In genomic region chr4:105174778-105175177, GRCm38 (mm10) we compare ENCODE assay signal across 13 mouse cellular contexts. TPM values are rescaled to one million over a fixed set of nuclear protein-coding genes. Genes with fewer than 3 reads are reported as not detected.
A peak's percentile ranks its signal among the peaks of the same experiment; 100 is the strongest.
DNase-seq lines count a peak whose midpoint lies in the region; ATAC-seq and TF ChIP-seq lines count a peak whose summit lies in the region.
"Had no signal": no experiment of that assay in that cellular context is flagged by ENCODE, and none has a peak within 500 bp of the region (broad histone marks: within the 10 kb centered on the region; RNA-seq: fewer than 3 reads in every experiment).

No protein-coding gene starts in this region.

- ATAC-seq in forebrain, embryonic 16.5 days, result 0 out of 2 replicates have a peak, but pooled peaks have one; percentile 30
- ATAC-seq in midbrain, embryonic 14.5 days (ENCODE audit: low FRiP score, low TSS enrichment), result no peak
- ATAC-seq: intestine, postnatal 0 days had no signal

- no peak overlapping the region for H3K4me3 ChIP-seq in heart, adult 2 months
- no peak overlapping the region for H3K4me3 ChIP-seq in cortical plate, adult 2 months (ENCODE audit: insufficient read depth, low read length)
- H3K4me3 ChIP-seq in forebrain, embryonic 16.5 days (replicated peaks; ENCODE audit: low read length), result no peak overlapping the region
- H3K4me3 ChIP-seq in midbrain, embryonic 14.5 days (replicated peaks; ENCODE audit: low read depth, low read length), result no peak overlapping the region

- no peaks in the 10 kb centered on the region for H3K9me3 ChIP-seq in forebrain, embryonic 16.5 days (ENCODE audit: control insufficient read depth, low read length)
- H3K9me3 ChIP-seq in midbrain, embryonic 14.5 days (ENCODE audit: control insufficient read depth, low read length), result no peaks in the 10 kb centered on the region

- H3K79me2 ChIP-seq in heart, adult 2 months (replicated peaks; ENCODE audit: control insufficient read depth, insufficient read depth, low read length), result peaks cover 19% of the 10 kb centered on the region

- no peak overlapping the region; the same call in 1 of the 2 replicates for H3K27ac ChIP-seq in heart, adult 2 months
- peak overlapping the region; percentile 95 for H3K27ac ChIP-seq in cortical plate, adult 2 months (ENCODE audit: insufficient read depth, low read length)
- H3K27ac ChIP-seq in forebrain, embryonic 16.5 days (ENCODE audit: low read length), result peak overlapping the region; percentile 63
- H3K27ac ChIP-seq in midbrain, embryonic 14.5 days (replicated peaks; ENCODE audit: low read depth, low read length), result peak overlapping the region; percentile 53

- TF ChIP-seq EP300 in heart, adult 2 months (IDR thresholded peaks at IDR 0.05; ENCODE audit: insufficient read depth, low read depth, low read length), result no peak

- intact Hi-C loops in heart, adult 2 months (cut with DNase I), result no loop called here

- H3K27me3 ChIP-seq in heart, adult 2 months (ENCODE audit: control insufficient read depth, insufficient read depth, low read length), result no peaks in the 10 kb centered on the region
- no peaks in the 10 kb centered on the region for H3K27me3 ChIP-seq in forebrain, embryonic 16.5 days (replicated peaks; ENCODE audit: control insufficient read depth, insufficient read depth, low read length)
- H3K27me3 ChIP-seq in midbrain, embryonic 14.5 days (ENCODE audit: control insufficient read depth, insufficient read depth, low read length), result no peaks in the 10 kb centered on the region

- H3K4me2 ChIP-seq in forebrain, embryonic 16.5 days (ENCODE audit: low read length), result no peak overlapping the region
- H3K4me2 ChIP-seq in midbrain, embryonic 14.5 days (ENCODE audit: low read length), result no peak overlapping the region

- TF ChIP-seq POLR2A in heart, adult 2 months (IDR thresholded peaks at IDR 0.05; ENCODE audit: insufficient read depth, low read depth, low read length), result no peak
- TF ChIP-seq POLR2A in cortical plate, adult 2 months (IDR thresholded peaks at IDR 0.05; ENCODE audit: extremely low read depth, insufficient read depth, low read length), result no peak

- peaks cover 31% of the 10 kb centered on the region for H3K4me1 ChIP-seq in heart, adult 2 months (ENCODE audit: control insufficient read depth, insufficient read depth, low read length)
- H3K4me1 ChIP-seq in cortical plate, adult 2 months (ENCODE audit: control insufficient read depth, insufficient read depth, low read length), result peaks cover 4% of the 10 kb centered on the region; the same call in 1 of the 2 replicates
- peaks cover 53% of the 10 kb centered on the region for H3K4me1 ChIP-seq in forebrain, embryonic 16.5 days (replicated peaks; ENCODE audit: control insufficient read depth, insufficient read depth, low read length)
- peaks cover 28% of the 10 kb centered on the region for H3K4me1 ChIP-seq in midbrain, embryonic 14.5 days (ENCODE audit: control insufficient read depth, insufficient read depth, low read length)

- peaks cover 35% of the 10 kb centered on the region for H3K36me3 ChIP-seq in heart, adult 2 months (ENCODE audit: control insufficient read depth, insufficient read depth, low read length)
- H3K36me3 ChIP-seq in forebrain, embryonic 16.5 days (ENCODE audit: control insufficient read depth, insufficient read depth), result no peaks in the 10 kb centered on the region
- H3K36me3 ChIP-seq in midbrain, embryonic 14.5 days (ENCODE audit: control insufficient read depth, insufficient read depth, low read length), result no peaks in the 10 kb centered on the region

- TF ChIP-seq CTCF in heart, adult 2 months (IDR thresholded peaks at IDR 0.05), result no peak
- no peak for TF ChIP-seq CTCF in cortical plate, adult 2 months (IDR thresholded peaks at IDR 0.05; ENCODE audit: extremely low read depth, insufficient read depth, low read length)

- 88% methylated on average over 4 of the region's 4 CpGs for WGBS in heart, adult 2 months
- WGBS in forebrain, embryonic 16.5 days, result 41% methylated on average over 4 of the region's 4 CpGs
- WGBS in midbrain, embryonic 14.5 days, result 79% methylated on average over 4 of the region's 4 CpGs

- DNase-seq in heart, adult 11 months, result peak; percentile 82
- no peak for DNase-seq in heart, adult 2 months
- no peak for DNase-seq in midbrain, embryonic 14.5 days
- no peak for DNase-seq in c-Kit-positive CD71-positive TER-119-positive erythroid progenitor cells, embryonic 14.5 days (ENCODE audit: low spot score)
- no peak for DNase-seq in adrenal gland, adult 8-10 months
- DNase-seq in right cerebral cortex, postnatal 4 days, result no peak
- DNase-seq: adrenal gland, postnatal 10 days; gastrocnemius, postnatal 25 days; kidney, postnatal 4 days; lung, postnatal 36 days had no signal

- H3K9ac ChIP-seq in heart, adult 2 months (ENCODE audit: low read depth, low read length), result no peak overlapping the region
- H3K9ac ChIP-seq in forebrain, embryonic 16.5 days (replicated peaks; ENCODE audit: low read depth, low read length), result no peak overlapping the region
- no peak overlapping the region; the same call in 1 of the 2 replicates for H3K9ac ChIP-seq in midbrain, embryonic 14.5 days (replicated peaks; ENCODE audit: low read length)

RNA-seq across cellular contexts. Expression of gene Plpp3, which starts 17.6 kb away (rescaled TPM):
- 10 to 100 TPM; 64.8 to 74.0 TPM for total RNA-seq in heart, adult 2 months (2021)
- polyA plus RNA-seq in heart, adult 2 months (2012; rRNA removed), result 76.9 and 92.0 TPM in 2 replicates
- 258 and 263 TPM in 2 replicates for polyA plus RNA-seq in cortical plate, adult 2 months (2012; rRNA removed)
- polyA plus RNA-seq in forebrain, embryonic 16.5 days (2015; fragmentation: Nextera tagmentation; extraction: Ambion mirVana), result 67.7 and 76.8 TPM in 2 replicates
- polyA plus RNA-seq in midbrain, embryonic 14.5 days (2014; fragmentation: Nextera tagmentation; extraction: Ambion mirVana), result 51.7 and 62.4 TPM in 2 replicates
- 100 to 1,000 TPM; 211 to 349 (median 255) TPM for total RNA-seq in adrenal gland, adult 8-10 months (2022)
